ENCODE assay signal across 13 mouse cellular contexts in the genomic region with DNA sequence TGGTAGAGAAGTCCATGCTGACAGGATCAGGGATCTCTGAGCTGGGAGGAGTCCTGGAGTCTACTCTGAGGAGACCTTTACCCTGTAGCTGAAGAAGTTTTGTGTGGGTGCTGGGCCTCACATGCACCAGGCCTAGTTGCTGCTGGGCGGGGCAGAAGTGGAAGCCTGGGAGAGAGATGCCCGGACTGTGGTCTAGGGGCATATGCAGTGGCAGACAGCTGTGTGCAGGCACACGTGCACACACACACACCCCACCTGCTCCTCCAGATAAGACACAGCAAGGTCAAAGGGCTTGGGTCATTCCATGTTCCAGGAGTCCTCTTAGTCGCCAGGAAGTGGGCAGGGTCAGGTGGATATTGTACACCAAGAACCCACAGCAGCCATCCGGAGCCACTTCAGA. TPM values are rescaled to one million over a fixed set of nuclear protein-coding genes. Genes with fewer than 3 reads are reported as not detected.
DNase-seq lines count a peak whose midpoint lies in the region; ATAC-seq lines count a peak whose summit lies in the region.
"Had no signal": no experiment of that assay in that cellular context is flagged by ENCODE, and none has a peak within 500 bp of the region (broad histone marks: within the 10 kb centered on the region; RNA-seq: fewer than 3 reads in every experiment).

No protein-coding gene starts in this region.

- no peaks in the 10 kb centered on the region for H3K27me3 ChIP-seq in heart, embryonic 10.5 days (ENCODE audit: insufficient read depth, poor library complexity, severe bottlenecking)
- H3K27me3 ChIP-seq in intestine, embryonic 15.5 days (replicated peaks) = no peaks in the 10 kb centered on the region
- no peaks in the 10 kb centered on the region for H3K27me3 ChIP-seq in midbrain, embryonic 10.5 days (ENCODE audit: low read depth, poor library complexity, severe bottlenecking)
- H3K27me3 ChIP-seq: neural tube, embryonic 15.5 days; Patski had no signal

- no peak overlapping the region for H3K4me2 ChIP-seq in intestine, embryonic 15.5 days (replicated peaks)
- H3K4me2 ChIP-seq: neural tube, embryonic 15.5 days had no signal

- no peaks in the 10 kb centered on the region for H3K36me3 ChIP-seq in heart, embryonic 10.5 days
- H3K36me3 ChIP-seq in intestine, embryonic 15.5 days = no peaks in the 10 kb centered on the region
- H3K36me3 ChIP-seq in midbrain, embryonic 10.5 days = no peaks in the 10 kb centered on the region
- H3K36me3 ChIP-seq: neural tube, embryonic 15.5 days had no signal

- WGBS in heart, embryonic 10.5 days = 48% methylated on average over 5 of the region's 5 CpGs
- 40% methylated on average over 5 of the region's 5 CpGs for WGBS in intestine, embryonic 15.5 days
- WGBS in midbrain, embryonic 10.5 days = 79% methylated on average over 5 of the region's 5 CpGs

- peak; percentile 85 for ATAC-seq in intestine, embryonic 15.5 days
- ATAC-seq: Patski had no signal

- peaks cover 26% of the 10 kb centered on the region for H3K4me1 ChIP-seq in heart, embryonic 10.5 days
- peaks cover 16% of the 10 kb centered on the region for H3K4me1 ChIP-seq in intestine, embryonic 15.5 days (replicated peaks)
- H3K4me1 ChIP-seq in midbrain, embryonic 10.5 days = peaks cover 6% of the 10 kb centered on the region

- peak; percentile 44 to 48 for DNase-seq in heart, adult 18-20 months
- no peak for DNase-seq in heart, embryonic 10.5 days (ENCODE audit: low spot score)
- DNase-seq in CD4-positive helper T cell, adult 2 months (ENCODE audit: low read depth, low spot score) = peak; percentile 31
- DNase-seq in lung, postnatal 10 days = peak; percentile 13
- DNase-seq in cerebellum, adult 8-10 months = no peak
- no peak for DNase-seq in midbrain, embryonic 10.5 days (ENCODE audit: low spot score)
- DNase-seq in neural tube, embryonic 10.5 days (ENCODE audit: extremely low spot score, low spot score) = no peak
- DNase-seq: cerebellum, postnatal 14 days; gastrocnemius, postnatal 10 days had no signal

- no peaks in the 10 kb centered on the region for H3K9me3 ChIP-seq in heart, embryonic 10.5 days
- H3K9me3 ChIP-seq in intestine, embryonic 15.5 days = no peaks in the 10 kb centered on the region
- H3K9me3 ChIP-seq in midbrain, embryonic 10.5 days (replicated peaks) = no peaks in the 10 kb centered on the region
- H3K9me3 ChIP-seq: neural tube, embryonic 15.5 days had no signal

- no peak overlapping the region for H3K27ac ChIP-seq in heart, embryonic 10.5 days
- peak overlapping the region; percentile 44 for H3K27ac ChIP-seq in intestine, embryonic 15.5 days
- H3K27ac ChIP-seq in midbrain, embryonic 10.5 days (replicated peaks) = no peak overlapping the region
- H3K27ac ChIP-seq: neural tube, embryonic 15.5 days had no signal

- no peak overlapping the region for H3K4me3 ChIP-seq in heart, embryonic 10.5 days
- H3K4me3 ChIP-seq in intestine, embryonic 15.5 days (replicated peaks) = no peak overlapping the region
- no peak overlapping the region for H3K4me3 ChIP-seq in midbrain, embryonic 10.5 days
- H3K4me3 ChIP-seq: erythroblast, embryonic 14.5 days; neural tube, embryonic 15.5 days had no signal

- H3K9ac ChIP-seq in intestine, embryonic 15.5 days = no peak overlapping the region
- H3K9ac ChIP-seq: neural tube, embryonic 15.5 days had no signal

RNA-seq across cellular contexts. Expression of gene Trib3, which starts 15.8 kb away (rescaled TPM):
- 1 to 10 TPM; 2.8 to 3.8 TPM for total RNA-seq in heart, adult 18-20 months (2021)
- polyA plus RNA-seq in heart, embryonic 10.5 days (2016; fragmentation: Nextera tagmentation; extraction: Ambion mirVana) = 5.1 and 5.3 TPM in 2 replicates
- polyA plus RNA-seq in intestine, embryonic 15.5 days (2015; fragmentation: Nextera tagmentation; extraction: Ambion mirVana) = 4.3 and 4.9 TPM in 2 replicates
- polyA plus RNA-seq in midbrain, embryonic 10.5 days (2016; fragmentation: Nextera tagmentation; extraction: Ambion mirVana) = 2.2 and 2.8 TPM in 2 replicates

RNA-seq across cellular contexts. Expression of gene Nrsn2, which starts 16.8 kb away (rescaled TPM):
- total RNA-seq in heart, adult 18-20 months (2021) = not detected
- 3.1 and 3.3 TPM in 2 replicates for polyA plus RNA-seq in heart, embryonic 10.5 days (2016; fragmentation: Nextera tagmentation; extraction: Ambion mirVana)
- 1.8 and 2.1 TPM in 2 replicates for polyA plus RNA-seq in intestine, embryonic 15.5 days (2015; fragmentation: Nextera tagmentation; extraction: Ambion mirVana)
- 1.3 and 3.7 TPM in 2 replicates for polyA plus RNA-seq in midbrain, embryonic 10.5 days (2016; fragmentation: Nextera tagmentation; extraction: Ambion mirVana)
- polyA plus RNA-seq: erythroblast, embryonic 14.5 days; Patski had no signal

RNA-seq across cellular contexts. Expression of gene Rbck1, which starts 27.2 kb away (rescaled TPM):
- total RNA-seq in heart, adult 18-20 months (2021) = 10 to 100 TPM; 45.8 to 46.9 TPM
- 88.0 and 89.3 TPM in 2 replicates for polyA plus RNA-seq in heart, embryonic 10.5 days (2016; fragmentation: Nextera tagmentation; extraction: Ambion mirVana)
- polyA plus RNA-seq in intestine, embryonic 15.5 days (2015; fragmentation: Nextera tagmentation; extraction: Ambion mirVana) = 75.2 and 82.2 TPM in 2 replicates
- polyA plus RNA-seq in midbrain, embryonic 10.5 days (2016; fragmentation: Nextera tagmentation; extraction: Ambion mirVana) = 92.2 and 101 TPM in 2 replicates

RNA-seq across cellular contexts. Expression of gene Sox12, which starts 38.2 kb away (rescaled TPM):
- total RNA-seq in heart, adult 18-20 months (2021) = 1 to 10 TPM; 5.7 to 5.8 TPM
- polyA plus RNA-seq in heart, embryonic 10.5 days (2016; fragmentation: Nextera tagmentation; extraction: Ambion mirVana) = 6.7 and 10.5 TPM in 2 replicates
- polyA plus RNA-seq in intestine, embryonic 15.5 days (2015; fragmentation: Nextera tagmentation; extraction: Ambion mirVana) = 5.4 and 5.9 TPM in 2 replicates
- 8.6 and 9.2 TPM in 2 replicates for polyA plus RNA-seq in midbrain, embryonic 10.5 days (2016; fragmentation: Nextera tagmentation; extraction: Ambion mirVana)

RNA-seq across cellular contexts. Expression of gene Zcchc3, which starts 55.2 kb away (rescaled TPM):
- total RNA-seq in heart, adult 18-20 months (2021) = 1 to 10 TPM; 5.0 to 5.8 TPM
- 50.6 and 71.3 TPM in 2 replicates for polyA plus RNA-seq in heart, embryonic 10.5 days (2016; fragmentation: Nextera tagmentation; extraction: Ambion mirVana)
- 34.4 and 40.8 TPM in 2 replicates for polyA plus RNA-seq in intestine, embryonic 15.5 days (2015; fragmentation: Nextera tagmentation; extraction: Ambion mirVana)
- polyA plus RNA-seq in midbrain, embryonic 10.5 days (2016; fragmentation: Nextera tagmentation; extraction: Ambion mirVana) = 47.7 and 49.8 TPM in 2 replicates

Comparison
In these comparisons a context has a peak if more than half of its experiments do, and no peak if none do; other contexts are left out.
1. DNase-seq: peak in heart, adult 18-20 months (2 of 2), CD4-positive helper T cell, adult 2 months (single experiment) and lung, postnatal 10 days (single experiment); none in heart, embryonic 10.5 days (single experiment), cerebellum, adult 8-10 months (single experiment), midbrain, embryonic 10.5 days (single experiment) and neural tube, embryonic 10.5 days (single experiment).